Mouse (Mus musculus) CH12.LX (cell line): ENCODE measurements at regions not wholly inside any gene's neighbourhood (a gene's known extent, or its start where the extent isn't known, plus 50 kb on each side); places are given as distances from the start of the nearest gene placed in this dataset.
A peak's percentile ranks its signal among the peaks of the same experiment; 100 is the strongest.

ENCODE experiments used
- DNase-seq: peaks from one replicate; pipeline ENCODE4 v3.0.0-alpha.2; 2013; ENCODE audit errors: extremely low read depth
- H3K27ac ChIP-seq: 2 replicates; pipeline ENCODE4 v1.5.1; 2012; ENCODE audit warnings: low read depth, mild to moderate bottlenecking, control low read depth, moderate library complexity; ENCODE audit not compliant: insufficient read depth
- H3K27me3 ChIP-seq: replicated peaks from 2 replicates; pipeline ENCODE3; 2012; ENCODE audit warnings: inconsistent platforms
- H3K36me3 ChIP-seq, 2 experiments: replicated peaks in 1 of 2; 2 replicates each; pipeline versions ENCODE3 to v1.6.1; 2012; ENCODE audit warnings: inconsistent platforms in 1 of 2, low read length in 1 of 2, mild to moderate bottlenecking in 1 of 2, mixed read lengths in 1 of 2, moderate library complexity in 1 of 2; ENCODE audit not compliant: control insufficient read depth in 1 of 2, insufficient read depth in 1 of 2
- H3K4me1 ChIP-seq, 2 experiments: 2 replicates each; pipeline ENCODE4 v1.6.1; 2012; ENCODE audit warnings: inconsistent platforms in 1 of 2, moderate library complexity in 1 of 2; ENCODE audit not compliant: insufficient read depth in 2 of 2, control insufficient read depth in 1 of 2
- H3K4me2 ChIP-seq: 2 replicates; pipeline ENCODE4 v1.6.1; 2012; ENCODE audit warnings: low read depth, mild to moderate bottlenecking, control low read depth; ENCODE audit not compliant: poor library complexity, insufficient read depth, severe bottlenecking
- H3K4me3 ChIP-seq, 3 experiments: fragments of 150-350 bp in 1 of 3; sonication (generic) in 1 of 3; replicated peaks in 1 of 3; 2 replicates each; pipeline versions ENCODE3 to v1.5.1; 2011 to 2012; ENCODE audit warnings: low read depth in 2 of 3, low read length in 2 of 3, mild to moderate bottlenecking in 2 of 3, moderate library complexity in 2 of 3, control low read depth in 1 of 3, improper control_type of control experiment in 1 of 3, inconsistent platforms in 1 of 3, mixed read lengths in 1 of 3; ENCODE audit not compliant: poor library complexity in 1 of 3
- H3K79me2 ChIP-seq: replicated peaks from 2 replicates; pipeline ENCODE4 v1.6.1; 2012; ENCODE audit warnings: mild to moderate bottlenecking, moderate library complexity; ENCODE audit not compliant: control insufficient read depth, poor library complexity, insufficient read depth, severe bottlenecking; ENCODE audit errors: extremely low read depth
- H3K9ac ChIP-seq: 2 replicates; pipeline ENCODE4 v1.6.1; 2012; ENCODE audit warnings: low read depth, mild to moderate bottlenecking, control low read depth, moderate library complexity; ENCODE audit not compliant: insufficient read depth
- H3K9me3 ChIP-seq: replicated peaks from 2 replicates; pipeline ENCODE3; 2012; ENCODE audit warnings: low read length, inconsistent platforms, mixed read lengths
- CHD1 ChIP-seq: IDR thresholded peaks from 2 replicates; pipeline ENCODE4 v1.6.1; 2012; ENCODE audit warnings: low read depth, low read length, improper control_type of control experiment, inconsistent platforms
- CHD2 ChIP-seq: IDR thresholded peaks from 2 replicates; pipeline ENCODE4 v1.6.1; 2011; ENCODE audit warnings: low read length, improper control_type of control experiment
- CTCF ChIP-seq, 2 experiments: IDR thresholded peaks in 1 of 2; conservative IDR thresholded peaks in 1 of 2; 2 replicates each; pipeline ENCODE4 v1.5.1; 2011 to 2012; ENCODE audit warnings: low read depth in 2 of 2, low read length in 2 of 2, improper control_type of control experiment in 1 of 2, inconsistent platforms in 1 of 2, mild to moderate bottlenecking in 1 of 2, moderate library complexity in 1 of 2
- ELF1 ChIP-seq: IDR thresholded peaks from 2 replicates; pipeline ENCODE4 v1.6.1; 2014; ENCODE audit warnings: low read depth, mild to moderate bottlenecking, inconsistent platforms, low read length, improper control_type of control experiment
- EP300 ChIP-seq: IDR thresholded peaks from 2 replicates; pipeline ENCODE4 v1.6.1; 2011; ENCODE audit warnings: low read length, improper control_type of control experiment
- ETS1 ChIP-seq: conservative IDR thresholded peaks from 2 replicates; pipeline ENCODE4 v1.6.1; 2012; ENCODE audit warnings: low read depth, mild to moderate bottlenecking, inconsistent platforms, low read length, improper control_type of control experiment, moderate library complexity
- HCFC1 ChIP-seq: IDR thresholded peaks from 2 replicates; pipeline ENCODE4 v1.6.1; 2012; ENCODE audit warnings: low read depth, mild to moderate bottlenecking, inconsistent platforms, low read length, improper control_type of control experiment
- IRF4 ChIP-seq: IDR thresholded peaks from 2 replicates; pipeline ENCODE4 v1.6.1; 2014; ENCODE audit warnings: low read depth, mild to moderate bottlenecking, inconsistent platforms, low read length, improper control_type of control experiment
- JUN ChIP-seq: IDR thresholded peaks from 2 replicates; pipeline ENCODE4 v1.6.1; 2011; ENCODE audit warnings: low read depth, mild to moderate bottlenecking, low read length, improper control_type of control experiment, moderate library complexity; ENCODE audit not compliant: insufficient read depth
- JUND ChIP-seq: conservative IDR thresholded peaks from 2 replicates; pipeline ENCODE4 v1.6.1; 2011; ENCODE audit warnings: low read depth, low read length, improper control_type of control experiment
- MAX ChIP-seq: IDR thresholded peaks from 2 replicates; pipeline ENCODE4 v1.6.1; 2011; ENCODE audit warnings: low read length, improper control_type of control experiment
- MAZ ChIP-seq: IDR thresholded peaks from 2 replicates; pipeline ENCODE4 v1.6.1; 2012; ENCODE audit warnings: low read depth, mild to moderate bottlenecking, inconsistent platforms, low read length, improper control_type of control experiment, moderate library complexity
- MEF2A ChIP-seq: IDR thresholded peaks from 2 replicates; pipeline ENCODE4 v1.6.1; 2014; ENCODE audit warnings: low read depth, mild to moderate bottlenecking, inconsistent platforms, low read length, improper control_type of control experiment, borderline replicate concordance
- NELFE ChIP-seq: IDR thresholded peaks from 2 replicates; pipeline ENCODE4 v1.6.1; 2011; ENCODE audit warnings: low read depth, low read length, improper control_type of control experiment
- NRF1 ChIP-seq: IDR thresholded peaks from 2 replicates; pipeline ENCODE4 v1.6.1; 2014; ENCODE audit warnings: low read depth, mild to moderate bottlenecking, inconsistent platforms, low read length, improper control_type of control experiment, moderate library complexity
- POLR2A ChIP-seq: IDR thresholded peaks from 2 replicates; pipeline ENCODE4 v1.6.1; 2011; ENCODE audit warnings: low read depth, mild to moderate bottlenecking, improper control_type of control experiment, low read length
- POLR2AphosphoS2 ChIP-seq: IDR thresholded peaks from 2 replicates; pipeline ENCODE4 v1.6.1; 2011; ENCODE audit warnings: low read depth, low read length, improper control_type of control experiment
- RCOR1 ChIP-seq: conservative IDR thresholded peaks from 2 replicates; pipeline ENCODE4 v1.6.1; 2012; ENCODE audit warnings: low read depth, mild to moderate bottlenecking, inconsistent platforms, low read length, improper control_type of control experiment
- SIN3A ChIP-seq: IDR thresholded peaks from 2 replicates; pipeline ENCODE4 v1.6.1; 2012; ENCODE audit warnings: low read length, improper control_type of control experiment, inconsistent platforms
- TBP ChIP-seq: conservative IDR thresholded peaks from 2 replicates; pipeline ENCODE4 v1.6.1; 2011; ENCODE audit warnings: low read depth, low read length, improper control_type of control experiment
- USF1 ChIP-seq: IDR thresholded peaks from 2 replicates; pipeline ENCODE4 v1.6.1; 2014; ENCODE audit warnings: low read depth, mild to moderate bottlenecking, inconsistent platforms, low read length, improper control_type of control experiment
- ZC3H11A ChIP-seq: IDR thresholded peaks from 2 replicates; pipeline ENCODE4 v1.6.1; 2012; ENCODE audit warnings: low read depth, mild to moderate bottlenecking, inconsistent platforms, low read length, improper control_type of control experiment
- ZKSCAN1 ChIP-seq: IDR thresholded peaks from 2 replicates; pipeline ENCODE4 v1.6.1; 2012; ENCODE audit warnings: low read depth, inconsistent platforms, low read length, improper control_type of control experiment, borderline replicate concordance
- ZMIZ1 ChIP-seq: IDR thresholded peaks from 2 replicates; pipeline ENCODE4 v1.6.1; 2012; ENCODE audit warnings: low read depth, mild to moderate bottlenecking, inconsistent platforms, low read length, improper control_type of control experiment
- ZNF384 ChIP-seq: IDR thresholded peaks from 2 replicates; pipeline ENCODE4 v1.6.1; 2012; ENCODE audit warnings: low read depth, low read length, improper control_type of control experiment, inconsistent platforms
- dilution Hi-C: fragments of 300-500 bp; cut with MboI; formaldehyde crosslinking; loops from 2 replicates; pipeline ENCODE4 v1.14.3; 2020; ENCODE audit warnings: low sequenced_read_pairs; ENCODE audit not compliant: extremely low pct_unique_long_range_greater_than_20kb, extremely low pct_ligation_motif_present
- in situ Hi-C: fragments of 300-500 bp; cut with MboI; formaldehyde crosslinking; loops from 3 replicates; pipeline ENCODE4 v1.14.3; 2019; ENCODE audit warnings: low sequenced_read_pairs, low pct_ligation_motif_present, low pct_unique_long_range_greater_than_20kb, mixed read lengths

DNA sequence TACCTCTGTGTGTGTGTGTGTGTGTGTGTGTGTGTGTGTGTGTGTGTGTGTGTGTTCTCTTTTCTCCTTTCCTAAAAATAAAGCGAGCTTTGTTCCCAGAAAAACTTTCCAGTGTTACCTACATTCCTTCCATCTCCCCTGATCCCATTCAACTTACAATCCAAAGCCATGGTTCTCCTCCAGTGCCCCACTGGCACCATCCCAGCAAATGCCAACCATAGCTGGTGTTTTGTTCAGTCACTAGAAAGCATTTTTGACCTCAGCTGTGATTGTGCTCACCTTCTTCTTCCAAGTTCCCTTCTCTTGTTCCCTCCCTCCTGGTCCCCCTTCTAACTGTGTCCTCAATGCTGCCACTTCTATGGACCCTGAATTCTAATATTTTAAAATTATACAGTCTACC lies 614.1 kb upstream of the Mpdz start:
- in situ Hi-C loops = no loop called here

GRCm38 (mm10) chr4:82048171-82048570 lies 605.6 kb upstream of the Mpdz start:
- no peaks in the 10 kb centered on the region for H3K79me2 ChIP-seq
- no peak overlapping the region for H3K4me2 ChIP-seq
- no peaks in the 10 kb centered on the region for H3K27me3 ChIP-seq
- H3K4me3 ChIP-seq = no peak overlapping the region
- no peak for DNase-seq
- no peak overlapping the region for H3K27ac ChIP-seq
- dilution Hi-C loops (no loop called here), in situ Hi-C loops (no loop called here)
- H3K4me1 ChIP-seq = no peaks in the 10 kb centered on the region; a peak in 1 of 4 replicates
- TF ChIP-seq POLR2AphosphoS2 (no peak), HCFC1 (no peak), MEF2A (no peak), MAX (no peak), ETS1 (no peak), POLR2A (no peak)
- H3K9ac ChIP-seq = no peak overlapping the region
- H3K36me3 ChIP-seq = no peaks in the 10 kb centered on the region
- no peaks in the 10 kb centered on the region for H3K9me3 ChIP-seq

More for the DNA sequence above, 614.1 kb upstream of the Mpdz start:
- peaks cover 0 to 4% of the 10 kb centered on the region in 2 experiments; a peak in 1 of 4 replicates for H3K4me1 ChIP-seq
- no peak for TF ChIP-seq CHD1
- no peak for TF ChIP-seq NELFE
- TF ChIP-seq JUN = no peak
- no peak for TF ChIP-seq POLR2AphosphoS2
- no peak for TF ChIP-seq RCOR1
- no peak for TF ChIP-seq TBP
- no peak for TF ChIP-seq MAZ
- no peak for TF ChIP-seq IRF4
- TF ChIP-seq ZNF384 = no peak
- TF ChIP-seq ZMIZ1 = no peak
- TF ChIP-seq, all 38 proteins: peak for 0
- Histone ChIP-seq H3K27me3 (no peaks in the 10 kb centered on the region), H3K9me3 (no peaks in the 10 kb centered on the region), H3K4me3 (no peak overlapping the region), H3K27ac (no peak overlapping the region), H3K79me2 (no peaks in the 10 kb centered on the region), H3K36me3 (no peaks in the 10 kb centered on the region), H3K9ac (no peak overlapping the region), H3K4me2 (peak overlapping the region; percentile 40; the same call in 1 of the 2 replicates)
- no peak for DNase-seq
- dilution Hi-C loops = no loop called here

DNA sequence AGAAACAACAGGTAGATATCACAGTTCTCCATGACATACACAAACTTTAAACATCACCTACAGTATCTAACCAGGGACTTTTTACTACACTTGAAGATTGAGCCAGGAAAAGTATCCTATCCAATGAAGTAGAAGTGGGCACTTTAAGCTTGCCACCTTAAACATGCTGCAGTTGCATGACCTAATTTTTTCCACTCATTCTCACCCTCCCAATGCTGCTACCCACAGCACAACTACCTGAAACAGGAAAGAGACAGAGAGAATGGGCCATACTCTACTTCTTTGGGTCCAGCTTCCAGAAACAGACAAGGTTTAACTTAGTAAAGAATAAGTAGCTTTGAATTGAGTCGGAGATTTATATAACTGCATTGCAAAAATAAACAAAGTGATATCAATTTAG lies 594.9 kb upstream of the Mpdz start:
- in situ Hi-C loops (no loop called here), dilution Hi-C loops (no loop called here)
- H3K79me2 ChIP-seq = no peaks in the 10 kb centered on the region
- H3K4me1 ChIP-seq = peaks cover 0 to 18% of the 10 kb centered on the region in 2 experiments; a peak in 2 of 4 replicates
- H3K27ac ChIP-seq = no peak overlapping the region
- H3K9me3 ChIP-seq = no peaks in the 10 kb centered on the region
- no peak overlapping the region for H3K9ac ChIP-seq
- DNase-seq = peak; percentile 31
- H3K4me3 ChIP-seq = no peak overlapping the region
- H3K27me3 ChIP-seq = no peaks in the 10 kb centered on the region
- H3K36me3 ChIP-seq = no peaks in the 10 kb centered on the region
- H3K4me2 ChIP-seq = no peak overlapping the region
- TF ChIP-seq CHD2 (no peak), ZC3H11A (no peak), ETS1 (no peak), EP300 (peak; percentile 74), CHD1 (no peak), USF1 (no peak), RCOR1 (peak; percentile 35; the same call in 1 of the 2 replicates), ELF1 (0 out of 2 replicates have a peak, but pooled peaks have one; percentile 18), ZNF384 (no peak), CTCF (conservative IDR thresholded peaks at IDR 0.05 in 1 of 2, IDR thresholded peaks at IDR 0.05 in 1 of 2; ENCODE audit: low read depth in 2 of 2, low read length in 2 of 2) (no peak), JUND (peak; percentile 97), MAZ (no peak), ZKSCAN1 (no peak), POLR2A (no peak), JUN (peak; percentile 98), HCFC1 (no peak), SIN3A (no peak), TBP (no peak), IRF4 (0 out of 2 replicates have a peak, but pooled peaks have one; percentile 49), NRF1 (no peak)
